Mouse (Mus musculus): ENCODE measurements at regions not wholly inside any gene's neighbourhood (a gene's known extent, or its start where the extent isn't known, plus 50 kb on each side); places are given as distances from the start of the nearest gene placed in this dataset.

GRCm38 (mm10) chr6:141136664-141137375, 112.2 kb upstream of the Pde3a start:
- DNase-seq (ENCODE audit: low read depth, low spot score), result no peak

- no peak for DNase-seq (ENCODE audit: low read depth, low spot score)
These were observed 108.1 kb upstream of the Pde3a start for GRCm38 (mm10) chr6:141141016-141141415.

- no peak for DNase-seq (ENCODE audit: low read depth, low spot score)
These were observed 100.5 kb upstream of the Pde3a start for GRCm38 (mm10) chr6:141148417-141149169.

- no peak for DNase-seq (ENCODE audit: low read depth, low spot score)
These were observed 99.7 kb upstream of the Pde3a start for GRCm38 (mm10) chr6:141149170-141149917.

- DNase-seq (ENCODE audit: low read depth, low spot score), result no peak
These were observed 89.7 kb upstream of the Pde3a start for GRCm38 (mm10) chr6:141159326-141159725.

GRCm38 (mm10) chr6:141161626-141162233, 87.3 kb upstream of the Pde3a start:
- DNase-seq (ENCODE audit: low read depth, low spot score), result no peak

- no peak for DNase-seq (ENCODE audit: low read depth, low spot score)
These were observed 81.8 kb upstream of the Pde3a start for GRCm38 (mm10) chr6:141167270-141167669.

GRCm38 (mm10) chr6:141168356-141168755, 80.7 kb upstream of the Pde3a start:
- DNase-seq (ENCODE audit: low read depth, low spot score), result no peak

- no peak for DNase-seq (ENCODE audit: low read depth, low spot score)
These were observed 65.3 kb upstream of the Pde3a start for GRCm38 (mm10) chr6:141183782-141184181.

GRCm38 (mm10) chr6:141188036-141188435, 61.0 kb upstream of the Pde3a start:
- no peak for DNase-seq (ENCODE audit: low read depth, low spot score)

- DNase-seq (ENCODE audit: low read depth, low spot score), result no peak
These were observed 60.0 kb upstream of the Pde3a start for GRCm38 (mm10) chr6:141189093-141189492.

- DNase-seq (ENCODE audit: low read depth, low spot score), result no peak
These were observed 59.4 kb upstream of the Pde3a start for GRCm38 (mm10) chr6:141189701-141190100.

- DNase-seq (ENCODE audit: low read depth, low spot score), result no peak
These were observed 58.7 kb upstream of the Pde3a start for GRCm38 (mm10) chr6:141190383-141190782.

- no peak for DNase-seq (ENCODE audit: low read depth, low spot score)
These were observed 51.6 kb upstream of the Pde3a start for GRCm38 (mm10) chr6:141197501-141197900.
